Mouse (Mus musculus) CH12.LX (cell line): ENCODE measurements at regions not wholly inside any gene's neighbourhood (a gene's known extent, or its start where the extent isn't known, plus 50 kb on each side); places are given as distances from the start of the nearest gene placed in this dataset.

Source experiments
- DNase-seq: peaks from one replicate; pipeline ENCODE4 v3.0.0-alpha.2; 2013; ENCODE audit errors: extremely low read depth
- H3K27ac ChIP-seq: 2 replicates; pipeline ENCODE4 v1.5.1; 2012; ENCODE audit warnings: low read depth, mild to moderate bottlenecking, control low read depth, moderate library complexity; ENCODE audit not compliant: insufficient read depth
- H3K27me3 ChIP-seq: replicated peaks from 2 replicates; pipeline ENCODE3; 2012; ENCODE audit warnings: inconsistent platforms
- H3K36me3 ChIP-seq, 2 experiments: replicated peaks in 1 of 2; 2 replicates each; pipeline versions ENCODE3 to v1.6.1; 2012; ENCODE audit warnings: inconsistent platforms in 1 of 2, low read length in 1 of 2, mild to moderate bottlenecking in 1 of 2, mixed read lengths in 1 of 2, moderate library complexity in 1 of 2; ENCODE audit not compliant: control insufficient read depth in 1 of 2, insufficient read depth in 1 of 2
- H3K4me1 ChIP-seq, 2 experiments: 2 replicates each; pipeline ENCODE4 v1.6.1; 2012; ENCODE audit warnings: inconsistent platforms in 1 of 2, moderate library complexity in 1 of 2; ENCODE audit not compliant: insufficient read depth in 2 of 2, control insufficient read depth in 1 of 2
- H3K4me2 ChIP-seq: 2 replicates; pipeline ENCODE4 v1.6.1; 2012; ENCODE audit warnings: low read depth, mild to moderate bottlenecking, control low read depth; ENCODE audit not compliant: poor library complexity, insufficient read depth, severe bottlenecking
- H3K4me3 ChIP-seq, 3 experiments: fragments of 150-350 bp in 1 of 3; sonication (generic) in 1 of 3; replicated peaks in 1 of 3; 2 replicates each; pipeline versions ENCODE3 to v1.5.1; 2011 to 2012; ENCODE audit warnings: low read depth in 2 of 3, low read length in 2 of 3, mild to moderate bottlenecking in 2 of 3, moderate library complexity in 2 of 3, control low read depth in 1 of 3, improper control_type of control experiment in 1 of 3, inconsistent platforms in 1 of 3, mixed read lengths in 1 of 3; ENCODE audit not compliant: poor library complexity in 1 of 3
- H3K79me2 ChIP-seq: replicated peaks from 2 replicates; pipeline ENCODE4 v1.6.1; 2012; ENCODE audit warnings: mild to moderate bottlenecking, moderate library complexity; ENCODE audit not compliant: control insufficient read depth, poor library complexity, insufficient read depth, severe bottlenecking; ENCODE audit errors: extremely low read depth
- H3K9ac ChIP-seq: 2 replicates; pipeline ENCODE4 v1.6.1; 2012; ENCODE audit warnings: low read depth, mild to moderate bottlenecking, control low read depth, moderate library complexity; ENCODE audit not compliant: insufficient read depth
- H3K9me3 ChIP-seq: replicated peaks from 2 replicates; pipeline ENCODE3; 2012; ENCODE audit warnings: low read length, inconsistent platforms, mixed read lengths
- BHLHE40 ChIP-seq: IDR thresholded peaks from 2 replicates; pipeline ENCODE4 v1.6.1; 2011; ENCODE audit warnings: mild to moderate bottlenecking, low read depth, low read length, improper control_type of control experiment
- CHD1 ChIP-seq: IDR thresholded peaks from 2 replicates; pipeline ENCODE4 v1.6.1; 2012; ENCODE audit warnings: low read depth, low read length, improper control_type of control experiment, inconsistent platforms
- CHD2 ChIP-seq: IDR thresholded peaks from 2 replicates; pipeline ENCODE4 v1.6.1; 2011; ENCODE audit warnings: low read length, improper control_type of control experiment
- CTCF ChIP-seq, 2 experiments: IDR thresholded peaks in 1 of 2; conservative IDR thresholded peaks in 1 of 2; 2 replicates each; pipeline ENCODE4 v1.5.1; 2011 to 2012; ENCODE audit warnings: low read depth in 2 of 2, low read length in 2 of 2, improper control_type of control experiment in 1 of 2, inconsistent platforms in 1 of 2, mild to moderate bottlenecking in 1 of 2, moderate library complexity in 1 of 2
- GABPA ChIP-seq: IDR thresholded peaks from 2 replicates; pipeline ENCODE4 v1.6.1; 2012; ENCODE audit warnings: low read depth, low read length, improper control_type of control experiment, inconsistent platforms; ENCODE audit not compliant: insufficient replicate concordance
- HCFC1 ChIP-seq: IDR thresholded peaks from 2 replicates; pipeline ENCODE4 v1.6.1; 2012; ENCODE audit warnings: low read depth, mild to moderate bottlenecking, inconsistent platforms, low read length, improper control_type of control experiment
- IRF4 ChIP-seq: IDR thresholded peaks from 2 replicates; pipeline ENCODE4 v1.6.1; 2014; ENCODE audit warnings: low read depth, mild to moderate bottlenecking, inconsistent platforms, low read length, improper control_type of control experiment
- JUN ChIP-seq: IDR thresholded peaks from 2 replicates; pipeline ENCODE4 v1.6.1; 2011; ENCODE audit warnings: low read depth, mild to moderate bottlenecking, low read length, improper control_type of control experiment, moderate library complexity; ENCODE audit not compliant: insufficient read depth
- KAT2A ChIP-seq: IDR thresholded peaks from 2 replicates; pipeline ENCODE4 v1.6.1; 2012; ENCODE audit warnings: low read length, improper control_type of control experiment, inconsistent platforms; ENCODE audit not compliant: insufficient replicate concordance
- MAFK ChIP-seq: IDR thresholded peaks from 2 replicates; pipeline ENCODE4 v1.6.1; 2011; ENCODE audit warnings: low read length, improper control_type of control experiment; ENCODE audit not compliant: insufficient replicate concordance
- MAX ChIP-seq: IDR thresholded peaks from 2 replicates; pipeline ENCODE4 v1.6.1; 2011; ENCODE audit warnings: low read length, improper control_type of control experiment
- MAZ ChIP-seq: IDR thresholded peaks from 2 replicates; pipeline ENCODE4 v1.6.1; 2012; ENCODE audit warnings: low read depth, mild to moderate bottlenecking, inconsistent platforms, low read length, improper control_type of control experiment, moderate library complexity
- MXI1 ChIP-seq: IDR thresholded peaks from 2 replicates; pipeline ENCODE4 v1.6.1; 2011; ENCODE audit warnings: mild to moderate bottlenecking, low read depth, low read length, improper control_type of control experiment
- MYC ChIP-seq: IDR thresholded peaks from 2 replicates; pipeline ENCODE4 v1.6.1; 2011; ENCODE audit warnings: low read depth, mild to moderate bottlenecking, improper control_type of control experiment, low read length
- NELFE ChIP-seq: IDR thresholded peaks from 2 replicates; pipeline ENCODE4 v1.6.1; 2011; ENCODE audit warnings: low read depth, low read length, improper control_type of control experiment
- NRF1 ChIP-seq: IDR thresholded peaks from 2 replicates; pipeline ENCODE4 v1.6.1; 2014; ENCODE audit warnings: low read depth, mild to moderate bottlenecking, inconsistent platforms, low read length, improper control_type of control experiment, moderate library complexity
- POLR2A ChIP-seq: IDR thresholded peaks from 2 replicates; pipeline ENCODE4 v1.6.1; 2011; ENCODE audit warnings: low read depth, mild to moderate bottlenecking, improper control_type of control experiment, low read length
- POLR2AphosphoS2 ChIP-seq: IDR thresholded peaks from 2 replicates; pipeline ENCODE4 v1.6.1; 2011; ENCODE audit warnings: low read depth, low read length, improper control_type of control experiment
- RAD21 ChIP-seq: IDR thresholded peaks from 2 replicates; pipeline ENCODE4 v1.6.1; 2011; ENCODE audit warnings: low read depth, mild to moderate bottlenecking, low read length, improper control_type of control experiment, moderate library complexity
- RCOR1 ChIP-seq: conservative IDR thresholded peaks from 2 replicates; pipeline ENCODE4 v1.6.1; 2012; ENCODE audit warnings: low read depth, mild to moderate bottlenecking, inconsistent platforms, low read length, improper control_type of control experiment
- SIN3A ChIP-seq: IDR thresholded peaks from 2 replicates; pipeline ENCODE4 v1.6.1; 2012; ENCODE audit warnings: low read length, improper control_type of control experiment, inconsistent platforms
- SMC3 ChIP-seq: IDR thresholded peaks from 2 replicates; pipeline ENCODE4 v1.6.1; 2011; ENCODE audit warnings: low read depth, low read length, improper control_type of control experiment
- TBP ChIP-seq: conservative IDR thresholded peaks from 2 replicates; pipeline ENCODE4 v1.6.1; 2011; ENCODE audit warnings: low read depth, low read length, improper control_type of control experiment
- TCF12 ChIP-seq: IDR thresholded peaks from 2 replicates; pipeline ENCODE4 v1.6.1; 2014; ENCODE audit warnings: low read depth, mild to moderate bottlenecking, inconsistent platforms, low read length, improper control_type of control experiment
- UBTF ChIP-seq: IDR thresholded peaks from 2 replicates; pipeline ENCODE4 v1.6.1; 2012; ENCODE audit warnings: low read depth, mild to moderate bottlenecking, inconsistent platforms, low read length, improper control_type of control experiment, moderate library complexity
- ZC3H11A ChIP-seq: IDR thresholded peaks from 2 replicates; pipeline ENCODE4 v1.6.1; 2012; ENCODE audit warnings: low read depth, mild to moderate bottlenecking, inconsistent platforms, low read length, improper control_type of control experiment
- ZKSCAN1 ChIP-seq: IDR thresholded peaks from 2 replicates; pipeline ENCODE4 v1.6.1; 2012; ENCODE audit warnings: low read depth, inconsistent platforms, low read length, improper control_type of control experiment, borderline replicate concordance
- ZMIZ1 ChIP-seq: IDR thresholded peaks from 2 replicates; pipeline ENCODE4 v1.6.1; 2012; ENCODE audit warnings: low read depth, mild to moderate bottlenecking, inconsistent platforms, low read length, improper control_type of control experiment
- dilution Hi-C: fragments of 300-500 bp; cut with MboI; formaldehyde crosslinking; loops from 2 replicates; pipeline ENCODE4 v1.14.3; 2020; ENCODE audit warnings: low sequenced_read_pairs; ENCODE audit not compliant: extremely low pct_unique_long_range_greater_than_20kb, extremely low pct_ligation_motif_present
- in situ Hi-C: fragments of 300-500 bp; cut with MboI; formaldehyde crosslinking; loops from 3 replicates; pipeline ENCODE4 v1.14.3; 2019; ENCODE audit warnings: low sequenced_read_pairs, low pct_ligation_motif_present, low pct_unique_long_range_greater_than_20kb, mixed read lengths

DNA sequence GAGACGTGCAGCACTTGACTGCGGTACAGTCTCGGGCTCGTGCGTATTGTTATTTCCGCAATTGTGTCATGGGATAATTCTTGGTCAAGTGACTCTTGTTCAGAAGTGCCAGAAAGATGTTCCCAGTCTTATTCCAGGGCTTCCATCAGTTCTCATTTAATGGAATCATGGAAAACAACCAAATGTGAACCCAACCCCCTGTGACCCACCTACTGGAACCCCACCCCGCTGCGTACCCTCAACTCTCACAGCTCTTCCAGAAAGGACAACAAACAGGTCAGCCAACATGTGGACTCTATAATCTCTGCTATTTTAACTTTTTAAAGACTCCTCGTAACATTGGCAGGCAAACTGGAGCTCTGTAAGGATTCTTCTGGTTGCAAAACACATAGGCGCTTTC, 233.9 kb downstream of the Slc30a10 start:
- TF ChIP-seq TBP (no peak), UBTF (no peak), HCFC1 (no peak), TCF12 (no peak), MAX (no peak), NRF1 (no peak), CHD2 (no peak), NELFE (no peak), JUN (no peak), SMC3 (no peak), POLR2AphosphoS2 (no peak), RAD21 (no peak), MAZ (no peak), MAFK (no peak), CTCF (conservative IDR thresholded peaks at IDR 0.05 in 1 of 2, IDR thresholded peaks at IDR 0.05 in 1 of 2; ENCODE audit: low read depth in 2 of 2, low read length in 2 of 2) (no peak), RCOR1 (no peak), MYC (no peak)
- Histone ChIP-seq H3K4me1 (no peaks in the 10 kb centered on the region), H3K4me2 (no peak overlapping the region), H3K36me3 (no peaks in the 10 kb centered on the region), H3K27ac (no peak overlapping the region), H3K79me2 (no peaks in the 10 kb centered on the region), H3K9me3 (peaks cover 23% of the 10 kb centered on the region), H3K27me3 (no peaks in the 10 kb centered on the region), H3K4me3 (no peak overlapping the region), H3K9ac (no peak overlapping the region)
- DNase-seq = no peak
- in situ Hi-C loops (loop anchor here (25.0 kb wide), 2 partner anchors 151 to 1024 kb away; partner anchors contain the start of gene Tgfb2), dilution Hi-C loops (no loop called here)

DNA sequence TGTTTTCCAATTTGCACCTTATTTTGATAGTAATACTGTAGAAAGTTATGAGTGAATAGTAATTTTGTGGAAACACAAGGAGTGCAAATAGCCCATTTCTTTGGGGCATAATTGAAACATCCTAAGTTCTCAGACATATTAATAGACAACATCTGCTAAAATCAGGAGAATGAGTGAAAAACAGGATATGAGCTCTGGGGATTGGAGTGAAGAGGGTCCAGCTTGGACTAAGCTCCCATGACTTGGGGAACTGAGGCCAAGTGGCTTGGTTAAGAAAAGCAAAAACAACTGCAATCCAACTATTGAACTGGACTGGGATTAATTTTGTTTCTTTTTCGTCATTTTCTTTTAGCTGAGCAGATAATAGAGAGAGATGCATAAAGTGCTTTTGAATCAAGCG, 240.7 kb downstream of the Slc30a10 start:
- in situ Hi-C loops = loop anchor here (25.0 kb wide), 2 partner anchors 158 to 1017 kb away; partner anchors contain the start of gene Tgfb2

More for the DNA sequence above, 240.7 kb downstream of the Slc30a10 start:
- H3K27me3 ChIP-seq = no peaks in the 10 kb centered on the region
- dilution Hi-C loops = no loop called here
- H3K27ac ChIP-seq = no peak overlapping the region
- peaks cover 0 to 5% of the 10 kb centered on the region in 2 experiments; a peak in 1 of 4 replicates for H3K4me1 ChIP-seq
- no peaks in the 10 kb centered on the region for H3K36me3 ChIP-seq
- TF ChIP-seq POLR2A (no peak), MYC (no peak), HCFC1 (no peak), MAZ (no peak), ZKSCAN1 (no peak), TBP (no peak), ZC3H11A (no peak), RAD21 (no peak), KAT2A (no peak), GABPA (no peak), ZMIZ1 (no peak), MXI1 (no peak), POLR2AphosphoS2 (no peak), BHLHE40 (no peak), CHD1 (no peak), SIN3A (no peak), IRF4 (no peak), SMC3 (no peak), JUN (no peak)
- TF ChIP-seq, all 38 proteins: peak for 0
- no peak for DNase-seq
- Histone ChIP-seq H3K9ac (no peak overlapping the region), H3K79me2 (no peaks in the 10 kb centered on the region), H3K4me2 (no peak overlapping the region), H3K9me3 (peaks cover 30% of the 10 kb centered on the region), H3K4me3 (no peak overlapping the region)
